Mouse (Mus musculus) cortical plate, adult 2 months (tissue): ENCODE results near the gene 1110065P20Rik. TPM values are rescaled to one million over a fixed set of nuclear protein-coding genes. Genes with fewer than 3 reads are reported as not detected.
A peak's percentile ranks its signal among the peaks of the same experiment; 100 is the strongest.

Experiments used
- H3K27ac ChIP-seq: fragments of 200-500 bp; 2 replicates; pipeline ENCODE4 v1.5.1; 2012; ENCODE audit warnings: low read length, control low read depth, inconsistent platforms; ENCODE audit not compliant: insufficient read depth
- H3K4me1 ChIP-seq: fragments of 200-500 bp; 2 replicates; pipeline ENCODE4 v1.6.1; 2011; ENCODE audit warnings: low read length; ENCODE audit not compliant: control insufficient read depth, insufficient read depth
- H3K4me3 ChIP-seq: fragments of 200-500 bp; 2 replicates; pipeline ENCODE4 v1.5.1; 2011; ENCODE audit warnings: mild to moderate bottlenecking, low read length, control low read depth; ENCODE audit not compliant: insufficient read depth
- CTCF ChIP-seq: fragments of 200-500 bp; IDR thresholded peaks from 2 replicates; pipeline ENCODE4 v1.5.1; 2011; ENCODE audit warnings: mild to moderate bottlenecking, control low read depth, low read length; ENCODE audit not compliant: insufficient read depth; ENCODE audit errors: extremely low read depth
- POLR2A ChIP-seq: fragments of 200-500 bp; IDR thresholded peaks from 2 replicates; pipeline ENCODE4 v1.6.1; 2011; ENCODE audit warnings: mild to moderate bottlenecking, low read length, control low read depth; ENCODE audit not compliant: insufficient read depth; ENCODE audit errors: extremely low read depth
- polyA plus RNA-seq: library from polyadenylated mRNA; depleted of rRNA; stranded (reverse); fragments of >200 nt; gene quantifications from 2 replicates; pipeline ENCODE4 v1.2.3, GENCODE M21; 2012

The 1110065P20Rik gene
- polyA plus RNA-seq, 1 experiment: 95.8 TPM

- TF ChIP-seq POLR2A (no peak), CTCF (peak; percentile 70)
- Histone ChIP-seq H3K4me1 (no peaks in the 10 kb centered on the region; the same call in 1 of the 2 replicates), H3K27ac (no peak overlapping the region), H3K4me3 (no peak overlapping the region)
These were observed 3.4 kb downstream of the 1110065P20Rik start for GRCm38 (mm10) chr4:124847573-124847972.

- no peaks in the 10 kb centered on the region; the same call in 1 of the 2 replicates for H3K4me1 ChIP-seq
- H3K4me3 ChIP-seq: no peak overlapping the region
- TF ChIP-seq CTCF: peak; percentile 66
- TF ChIP-seq POLR2A: no peak
- H3K27ac ChIP-seq: no peak overlapping the region
These were observed 7.5 kb downstream of the 1110065P20Rik start for GRCm38 (mm10) chr4:124843493-124843892.

DNA sequence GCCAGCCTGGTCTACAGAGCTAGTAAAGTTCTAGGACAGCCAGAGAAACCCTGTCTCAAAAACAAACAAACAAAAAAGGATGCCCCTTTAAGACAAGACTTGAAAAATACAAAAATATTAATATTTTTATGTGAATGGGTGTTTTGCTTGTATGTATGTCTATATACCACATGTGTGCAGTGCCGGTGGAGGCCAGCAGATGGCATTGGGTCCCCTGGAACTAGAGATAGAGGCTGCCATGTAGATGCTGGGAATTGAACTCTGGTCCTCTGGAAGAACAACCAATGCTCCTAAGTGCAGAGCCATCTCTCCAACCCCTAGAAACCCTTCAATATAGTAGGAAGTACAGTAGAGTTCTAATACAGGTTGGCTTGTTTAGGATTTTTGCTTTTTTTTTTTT lies 10.0 kb downstream of the 1110065P20Rik start:
- Histone ChIP-seq H3K27ac (no peak overlapping the region), H3K4me3 (no peak overlapping the region), H3K4me1 (no peaks in the 10 kb centered on the region)
- TF ChIP-seq CTCF: no peak
- TF ChIP-seq POLR2A: no peak

GRCm38 (mm10) chr4:124838035-124838700 lies 12.8 kb downstream of the 1110065P20Rik start:
- no peak for TF ChIP-seq POLR2A
- no peak for TF ChIP-seq CTCF
- no peak overlapping the region for H3K4me3 ChIP-seq
- no peak overlapping the region for H3K27ac ChIP-seq
- no peaks in the 10 kb centered on the region for H3K4me1 ChIP-seq

DNA sequence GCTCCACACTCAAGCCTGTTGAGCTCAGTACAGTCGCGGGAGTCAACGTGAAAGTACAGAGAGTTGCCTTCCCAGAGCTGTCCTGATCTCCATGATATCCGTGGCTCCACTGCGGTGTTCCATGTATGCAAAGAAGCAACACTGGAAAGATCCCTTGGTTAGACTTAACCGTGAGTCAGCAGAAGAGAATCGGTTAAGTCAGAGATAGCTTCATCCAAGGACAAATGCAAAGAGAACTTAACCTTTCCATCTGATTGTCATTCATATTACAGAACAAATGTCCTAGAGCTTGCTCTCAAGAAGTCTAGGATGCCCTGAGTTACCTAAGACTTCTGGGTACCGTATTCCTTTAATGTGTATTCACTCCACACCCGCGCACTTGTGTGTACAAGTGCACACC lies 18.2 kb downstream of the 1110065P20Rik start:
- no peak overlapping the region for H3K4me3 ChIP-seq
- no peaks in the 10 kb centered on the region for H3K4me1 ChIP-seq
- H3K27ac ChIP-seq: no peak overlapping the region
- TF ChIP-seq POLR2A (no peak), CTCF (no peak)

DNA sequence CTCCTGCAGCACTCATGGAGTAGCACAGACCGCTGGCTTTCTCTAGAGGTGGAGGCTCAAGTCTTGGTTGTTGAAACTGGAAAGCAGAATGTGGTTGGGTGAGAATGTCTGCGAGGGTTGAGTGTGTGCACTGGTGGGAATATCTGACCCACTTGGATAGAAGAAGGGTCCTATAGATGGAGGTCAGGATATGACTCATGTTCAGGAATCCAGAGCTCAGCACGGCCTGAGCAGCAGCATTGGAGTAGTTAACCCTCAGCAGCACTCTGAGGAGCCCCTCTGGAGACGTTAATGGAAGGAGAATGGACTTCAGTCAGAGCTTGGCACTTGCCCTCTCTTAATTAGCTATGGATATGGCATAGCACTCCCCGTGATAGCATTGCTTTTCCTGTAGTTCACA lies 21.3 kb downstream of the 1110065P20Rik start:
- TF ChIP-seq POLR2A (no peak), CTCF (no peak)
- Histone ChIP-seq H3K27ac (no peak overlapping the region), H3K4me1 (no peaks in the 10 kb centered on the region), H3K4me3 (no peak overlapping the region)

DNA sequence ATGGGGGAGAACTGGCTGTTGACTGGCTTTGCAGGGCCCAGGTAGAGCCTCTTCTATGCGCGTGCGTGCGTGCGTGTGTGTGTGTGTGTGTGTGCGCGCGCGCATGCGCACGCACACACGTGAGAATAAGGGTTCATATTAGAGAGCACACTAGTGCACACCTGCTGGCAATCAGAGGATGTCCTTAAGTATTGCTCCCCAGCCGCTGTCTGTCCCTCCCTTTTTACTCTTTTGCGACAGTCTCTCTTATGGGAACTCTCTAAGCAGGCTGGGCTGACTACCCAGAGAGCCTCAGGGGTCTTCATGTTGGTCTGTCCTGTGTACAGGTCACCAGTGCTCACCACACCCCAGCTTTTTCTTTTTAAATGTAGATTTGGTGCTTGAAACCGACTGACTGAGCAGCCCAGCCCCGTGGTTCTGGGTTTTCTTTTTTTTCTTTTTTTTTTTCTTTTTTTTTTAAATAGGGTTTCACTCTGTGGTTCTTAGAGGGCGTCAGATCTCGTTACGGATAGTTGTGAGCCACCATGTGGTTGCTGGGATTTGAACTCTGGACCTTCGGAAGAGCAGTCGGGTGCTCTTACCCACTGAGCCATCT lies 25.5 kb downstream of the 1110065P20Rik start:
- TF ChIP-seq CTCF (no peak), POLR2A (no peak)
- H3K4me1 ChIP-seq: no peaks in the 10 kb centered on the region
- no peak overlapping the region for H3K4me3 ChIP-seq
- no peak overlapping the region for H3K27ac ChIP-seq

DNA sequence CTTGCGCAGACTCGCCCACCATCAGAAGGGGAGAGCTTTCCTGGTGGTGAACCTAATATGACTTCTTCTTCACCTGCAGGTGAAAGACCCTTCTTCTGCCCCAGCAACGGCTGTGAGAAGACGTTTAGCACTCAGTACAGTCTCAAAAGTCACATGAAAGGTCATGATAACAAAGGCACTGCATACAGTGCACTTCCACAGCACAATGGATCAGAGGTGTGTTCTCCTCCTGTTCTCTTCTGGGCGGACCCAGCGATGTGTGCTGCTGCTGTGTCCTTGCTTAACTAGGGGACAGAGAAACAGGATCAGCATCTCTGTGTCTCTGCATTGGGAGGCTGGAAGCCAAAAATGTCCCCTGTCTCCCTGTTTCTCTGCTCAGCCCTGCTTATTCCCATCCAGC lies 26.0 kb downstream of the 1110065P20Rik start:
- TF ChIP-seq CTCF (no peak), POLR2A (no peak)
- Histone ChIP-seq H3K4me1 (no peaks in the 10 kb centered on the region), H3K4me3 (no peak overlapping the region), H3K27ac (no peak overlapping the region)

GRCm38 (mm10) chr4:124818832-124819231 lies 32.2 kb downstream of the 1110065P20Rik start:
- TF ChIP-seq POLR2A: no peak
- TF ChIP-seq CTCF: no peak
- H3K4me3 ChIP-seq: no peak overlapping the region
- no peaks in the 10 kb centered on the region for H3K4me1 ChIP-seq
- H3K27ac ChIP-seq: no peak overlapping the region

GRCm38 (mm10) chr4:124817803-124818202 lies 33.2 kb downstream of the 1110065P20Rik start:
- Histone ChIP-seq H3K4me1 (0 out of 2 replicates have a peak, but pooled peaks cover 1% of the 10 kb centered on the region), H3K4me3 (no peak overlapping the region), H3K27ac (no peak overlapping the region)
- TF ChIP-seq CTCF (no peak), POLR2A (no peak)
